Mouse (Mus musculus): Measurements from ENCODE around the gene 4930404N11Rik. TPM values are rescaled to one million over a fixed set of nuclear protein-coding genes. Genes with fewer than 3 reads are reported as not detected.

The 4930404N11Rik gene
- polyA plus RNA-seq, 1 experiment from 2014 or later: 0.43 TPM

DNA sequence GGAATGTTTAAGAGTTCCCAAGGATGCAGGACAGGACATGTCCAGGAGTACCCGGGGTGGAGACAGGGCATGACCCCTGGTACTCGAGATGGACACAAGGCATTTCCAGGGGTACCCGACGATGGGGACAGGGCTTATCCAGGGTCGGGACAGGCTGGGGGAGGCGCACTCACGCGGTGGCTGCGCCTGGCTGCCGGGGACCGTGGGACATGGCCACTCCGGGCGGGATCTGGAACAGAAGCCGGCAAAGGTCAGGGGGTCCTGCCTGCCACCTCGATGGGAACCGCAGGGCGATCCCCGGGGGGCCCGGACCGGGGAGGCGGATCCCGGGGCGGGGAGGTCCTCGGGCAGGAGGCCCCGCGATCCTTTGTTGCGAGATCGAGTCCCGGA lies 15.7 kb downstream of the 4930404N11Rik start:
- Histone ChIP-seq H3K9ac (replicated peaks; ENCODE audit: low read depth, low read length) (peak overlapping the region; percentile 76), H3K27me3 (ENCODE audit: control insufficient read depth, insufficient read depth, low read length) (0 out of 2 replicates have a peak, but pooled peaks cover 2% of the 10 kb centered on the region), H3K4me2 (replicated peaks; ENCODE audit: low read depth, low read length) (peak overlapping the region; percentile 55), H3K27ac (ENCODE audit: low read length) (peak overlapping the region; percentile 74), H3K4me1 (ENCODE audit: control insufficient read depth, insufficient read depth, low read length) (peaks cover 19% of the 10 kb centered on the region), H3K36me3 (ENCODE audit: control insufficient read depth, insufficient read depth, low read length) (no peaks in the 10 kb centered on the region; the same call in 1 of the 2 replicates), H3K9me3 (ENCODE audit: control insufficient read depth, low read depth, low read length) (no peaks in the 10 kb centered on the region), H3K4me3 (ENCODE audit: low read depth, low read length) (peak overlapping the region; percentile 88)
- no peak; the same call in 1 of the 2 replicates for ATAC-seq (ENCODE audit: insufficient number of reproducible peaks, insufficient read depth, low FRiP score, low read depth)
- under 1% methylated on average over 29 of the region's 29 CpGs for WGBS

DNA sequence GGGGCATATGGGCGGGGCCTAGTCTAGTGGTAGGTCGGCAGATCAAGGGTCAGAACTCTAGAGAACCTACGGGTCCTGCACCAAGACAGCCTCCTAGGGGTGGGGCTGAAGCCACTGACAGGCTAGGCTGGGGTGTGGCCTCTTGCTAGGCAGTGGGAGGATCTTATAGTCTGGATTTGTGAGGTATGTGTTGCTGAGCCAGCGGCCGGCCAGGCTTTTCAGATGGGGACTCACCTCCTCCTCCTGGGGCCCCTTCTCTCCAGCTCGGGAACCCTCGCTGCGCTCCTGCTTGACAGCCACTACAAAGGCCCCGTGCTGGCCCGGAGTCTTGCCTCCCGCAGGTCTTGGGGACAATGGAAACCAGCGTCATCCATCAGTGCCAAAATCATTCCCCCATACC lies 16.5 kb downstream of the 4930404N11Rik start:
- WGBS: 6% methylated on average over 12 of the region's 12 CpGs
- no peaks in the 10 kb centered on the region; the same call in 1 of the 2 replicates for H3K36me3 ChIP-seq (ENCODE audit: control insufficient read depth, insufficient read depth, low read length)
- H3K4me3 ChIP-seq (ENCODE audit: low read depth, low read length): peak overlapping the region; percentile 88
- ATAC-seq (ENCODE audit: insufficient number of reproducible peaks, insufficient read depth, low FRiP score, low read depth): peak; percentile 21; the same call in 1 of the 2 replicates
- H3K4me2 ChIP-seq (replicated peaks; ENCODE audit: low read depth, low read length): peak overlapping the region; percentile 55
- peak overlapping the region; percentile 76; the same call in 1 of the 2 replicates for H3K9ac ChIP-seq (replicated peaks; ENCODE audit: low read depth, low read length)
- H3K9me3 ChIP-seq (ENCODE audit: control insufficient read depth, low read depth, low read length): no peaks in the 10 kb centered on the region
- peak overlapping the region; percentile 74; the same call in 1 of the 2 replicates for H3K27ac ChIP-seq (ENCODE audit: low read length)
- H3K27me3 ChIP-seq (ENCODE audit: control insufficient read depth, insufficient read depth, low read length): 0 out of 2 replicates have a peak, but pooled peaks cover 5% of the 10 kb centered on the region
- peaks cover 19% of the 10 kb centered on the region for H3K4me1 ChIP-seq (ENCODE audit: control insufficient read depth, insufficient read depth, low read length)

DNA sequence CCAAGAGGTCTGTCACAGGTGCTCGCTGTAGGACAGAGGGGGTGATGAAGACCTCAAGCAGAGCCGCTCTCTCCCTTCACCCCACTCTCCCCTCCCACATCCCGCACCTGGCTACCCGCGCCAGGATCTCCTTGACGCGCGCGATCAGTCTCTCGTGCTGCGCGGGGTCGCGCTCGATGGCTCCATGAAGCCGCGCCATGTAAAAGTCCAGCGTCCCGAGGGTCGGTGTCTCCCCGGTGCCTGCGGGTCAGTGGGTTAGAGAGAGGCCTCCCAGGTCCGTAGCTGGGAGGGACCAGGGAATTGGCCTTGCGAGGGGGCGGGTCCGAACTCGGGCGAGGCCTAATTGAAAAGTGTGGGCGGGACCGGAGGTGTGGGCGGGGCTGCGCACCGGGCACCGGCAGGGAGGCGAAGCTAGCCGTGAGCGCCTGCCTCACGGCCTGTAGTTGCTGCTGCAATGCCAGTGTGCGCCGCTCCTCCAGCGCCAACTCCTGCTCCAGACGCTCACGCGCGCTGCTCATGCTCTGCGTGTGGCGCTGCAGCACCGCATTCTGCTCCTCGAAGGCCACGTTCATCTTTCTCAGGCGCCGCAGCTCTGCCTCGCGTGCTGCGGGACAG lies 19.1 kb downstream of the 4930404N11Rik start:
- Histone ChIP-seq H3K9ac (replicated peaks; ENCODE audit: low read depth, low read length) (peak overlapping the region; percentile 18; the same call in 1 of the 2 replicates), H3K4me1 (ENCODE audit: control insufficient read depth, insufficient read depth, low read length) (peaks cover 19% of the 10 kb centered on the region), H3K4me3 (ENCODE audit: low read depth, low read length) (peak overlapping the region; percentile 17), H3K4me2 (replicated peaks; ENCODE audit: low read depth, low read length) (peak overlapping the region; percentile 45), H3K27ac (ENCODE audit: low read length) (peak overlapping the region; percentile 4; the same call in 1 of the 2 replicates), H3K27me3 (ENCODE audit: control insufficient read depth, insufficient read depth, low read length) (peaks cover 21% of the 10 kb centered on the region), H3K36me3 (ENCODE audit: control insufficient read depth, insufficient read depth, low read length) (no peaks in the 10 kb centered on the region; the same call in 1 of the 2 replicates), H3K9me3 (ENCODE audit: control insufficient read depth, low read depth, low read length) (no peaks in the 10 kb centered on the region)
- peak; percentile 11; the same call in 1 of the 2 replicates for ATAC-seq (ENCODE audit: insufficient number of reproducible peaks, insufficient read depth, low FRiP score, low read depth)
- WGBS: 10% methylated on average over 55 of the region's 55 CpGs

DNA sequence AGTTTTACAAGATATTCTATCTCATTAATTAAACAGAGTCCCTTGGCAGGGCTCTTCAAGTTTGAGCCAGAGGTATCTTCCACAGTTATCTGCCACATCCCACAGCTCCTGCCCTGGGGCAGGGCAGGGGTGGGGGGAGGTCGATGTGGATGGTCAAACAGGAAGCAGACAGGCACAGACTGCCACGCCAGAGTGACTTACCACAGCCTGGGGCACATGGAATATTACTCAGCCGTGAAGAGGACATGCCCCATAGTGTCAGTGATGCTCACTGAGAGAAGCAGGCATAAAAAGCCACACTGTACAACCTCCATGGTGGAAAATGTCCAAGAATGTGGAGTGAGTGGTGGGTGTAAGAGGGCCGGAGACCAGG lies 20.5 kb downstream of the 4930404N11Rik start:
- no peaks in the 10 kb centered on the region for H3K9me3 ChIP-seq (ENCODE audit: control insufficient read depth, low read depth, low read length)
- no peaks in the 10 kb centered on the region; the same call in 1 of the 2 replicates for H3K36me3 ChIP-seq (ENCODE audit: control insufficient read depth, insufficient read depth, low read length)
- H3K4me2 ChIP-seq (replicated peaks; ENCODE audit: low read depth, low read length): no peak overlapping the region
- no peak overlapping the region for H3K4me3 ChIP-seq (ENCODE audit: low read depth, low read length)
- WGBS: 78% methylated on average over 4 of the region's 4 CpGs
- no peak overlapping the region for H3K9ac ChIP-seq (replicated peaks; ENCODE audit: low read depth, low read length)
- no peak for ATAC-seq (ENCODE audit: insufficient number of reproducible peaks, insufficient read depth, low FRiP score, low read depth)
- no peak overlapping the region for H3K27ac ChIP-seq (ENCODE audit: low read length)
- peaks cover 24% of the 10 kb centered on the region for H3K27me3 ChIP-seq (ENCODE audit: control insufficient read depth, insufficient read depth, low read length)
- H3K4me1 ChIP-seq (ENCODE audit: control insufficient read depth, insufficient read depth, low read length): peaks cover 23% of the 10 kb centered on the region

DNA sequence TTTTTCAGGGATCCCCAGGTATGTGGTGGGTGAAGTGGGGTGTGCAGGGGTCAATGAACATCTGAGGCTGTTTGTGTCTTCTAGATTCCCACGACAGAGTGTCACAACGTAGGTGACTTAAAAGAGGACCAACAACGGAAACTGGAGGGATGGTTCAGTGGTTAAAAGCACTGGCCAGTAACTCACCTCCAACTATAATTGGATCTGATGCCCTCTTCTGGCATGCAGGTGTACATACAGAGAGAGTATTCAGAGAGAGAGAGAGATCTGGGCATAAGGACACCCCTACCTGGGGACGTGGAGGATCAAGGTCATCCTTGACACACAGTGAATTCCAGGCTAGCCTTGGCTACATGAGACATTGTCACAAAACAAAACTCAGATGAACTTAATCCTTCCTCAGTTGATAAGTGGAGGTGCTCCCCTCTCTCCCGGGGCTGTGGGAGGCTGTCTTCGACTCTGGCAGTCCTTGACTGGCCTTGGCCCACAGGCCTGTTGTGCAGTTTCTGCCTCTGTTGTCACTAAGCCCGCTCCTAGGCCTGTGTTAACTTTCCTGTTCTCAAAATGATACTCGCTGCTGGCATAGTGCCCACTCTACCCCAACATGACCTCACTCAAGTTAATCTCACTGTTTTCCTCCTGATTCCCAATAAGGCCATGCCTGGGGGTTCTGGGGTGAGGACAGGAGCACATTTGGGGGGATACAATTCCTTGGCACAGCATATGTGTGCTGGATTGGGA lies 21.0 kb downstream of the 4930404N11Rik start:
- Histone ChIP-seq H3K9ac (replicated peaks; ENCODE audit: low read depth, low read length) (no peak overlapping the region), H3K36me3 (ENCODE audit: control insufficient read depth, insufficient read depth, low read length) (no peaks in the 10 kb centered on the region; the same call in 1 of the 2 replicates), H3K4me1 (ENCODE audit: control insufficient read depth, insufficient read depth, low read length) (peaks cover 21% of the 10 kb centered on the region), H3K4me3 (ENCODE audit: low read depth, low read length) (no peak overlapping the region), H3K27me3 (ENCODE audit: control insufficient read depth, insufficient read depth, low read length) (peaks cover 24% of the 10 kb centered on the region), H3K4me2 (replicated peaks; ENCODE audit: low read depth, low read length) (no peak overlapping the region), H3K27ac (ENCODE audit: low read length) (no peak overlapping the region), H3K9me3 (ENCODE audit: control insufficient read depth, low read depth, low read length) (no peaks in the 10 kb centered on the region)
- ATAC-seq (ENCODE audit: insufficient number of reproducible peaks, insufficient read depth, low FRiP score, low read depth): no peak
- WGBS: 45% methylated on average over 8 of the region's 8 CpGs

DNA sequence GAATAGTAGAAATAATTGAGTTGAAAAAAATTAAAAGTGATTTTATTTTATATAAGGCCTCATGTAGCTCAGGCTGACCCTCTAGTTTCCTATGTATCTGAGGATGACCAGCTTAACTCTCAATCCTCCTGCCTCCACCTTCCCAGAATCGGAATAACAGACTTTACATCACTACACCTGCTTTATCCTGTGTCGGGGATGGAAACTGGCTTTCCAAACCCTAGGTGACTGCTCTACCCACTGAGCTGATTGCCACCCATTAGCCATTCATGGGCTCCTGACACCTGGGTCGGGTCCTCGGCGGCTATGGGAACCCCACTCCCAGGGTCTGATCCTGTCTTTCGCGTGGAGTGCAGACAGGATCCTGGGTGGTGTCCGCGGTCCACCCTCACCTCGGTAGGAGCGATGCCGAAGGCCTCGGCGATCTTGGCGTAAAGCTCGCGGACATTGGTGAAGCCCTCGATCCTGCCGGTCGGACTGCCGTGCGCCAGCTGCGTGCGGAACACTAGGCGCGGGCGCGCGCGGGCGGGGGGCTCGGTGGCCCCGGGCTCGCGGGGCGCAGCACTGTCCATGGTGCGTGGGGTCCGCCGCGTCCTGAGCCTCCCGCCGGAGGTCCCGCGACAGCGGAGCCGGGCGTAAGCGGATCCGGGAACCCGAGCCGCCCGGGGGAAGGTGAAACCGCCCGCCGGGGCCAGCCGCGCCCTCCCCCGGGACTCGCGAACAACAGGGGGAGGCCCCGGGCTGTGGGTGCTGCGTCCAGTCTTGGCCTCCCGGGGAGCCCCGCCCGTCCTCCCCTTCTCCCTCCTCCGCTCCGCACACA lies 22.7 kb downstream of the 4930404N11Rik start, which contains the start of gene Gipc3:
Gipc3 (minus strand) TSS at position 581 of the 820 bp plus-strand sequence.
- Histone ChIP-seq H3K9ac (replicated peaks; ENCODE audit: low read depth, low read length) (peak within 1 kb of the TSS; percentile 25; the same call in 1 of the 2 replicates), H3K27me3 (ENCODE audit: control insufficient read depth, insufficient read depth, low read length) (peaks cover 26% of the 10 kb centered on the region), H3K36me3 (ENCODE audit: control insufficient read depth, insufficient read depth, low read length) (no peaks in the 10 kb centered on the region; the same call in 1 of the 2 replicates), H3K9me3 (ENCODE audit: control insufficient read depth, low read depth, low read length) (no peaks in the 10 kb centered on the region), H3K4me1 (ENCODE audit: control insufficient read depth, insufficient read depth, low read length) (peaks cover 11% of the 10 kb centered on the region), H3K4me2 (replicated peaks; ENCODE audit: low read depth, low read length) (peak within 1 kb of the TSS; percentile 85), H3K27ac (ENCODE audit: low read length) (no peak within 1 kb of the TSS), H3K4me3 (ENCODE audit: low read depth, low read length) (peak within 1 kb of the TSS; percentile 40)
- no peak for ATAC-seq (ENCODE audit: insufficient number of reproducible peaks, insufficient read depth, low FRiP score, low read depth)
- 4% methylated on average over 60 of the region's 67 CpGs for WGBS

DNA sequence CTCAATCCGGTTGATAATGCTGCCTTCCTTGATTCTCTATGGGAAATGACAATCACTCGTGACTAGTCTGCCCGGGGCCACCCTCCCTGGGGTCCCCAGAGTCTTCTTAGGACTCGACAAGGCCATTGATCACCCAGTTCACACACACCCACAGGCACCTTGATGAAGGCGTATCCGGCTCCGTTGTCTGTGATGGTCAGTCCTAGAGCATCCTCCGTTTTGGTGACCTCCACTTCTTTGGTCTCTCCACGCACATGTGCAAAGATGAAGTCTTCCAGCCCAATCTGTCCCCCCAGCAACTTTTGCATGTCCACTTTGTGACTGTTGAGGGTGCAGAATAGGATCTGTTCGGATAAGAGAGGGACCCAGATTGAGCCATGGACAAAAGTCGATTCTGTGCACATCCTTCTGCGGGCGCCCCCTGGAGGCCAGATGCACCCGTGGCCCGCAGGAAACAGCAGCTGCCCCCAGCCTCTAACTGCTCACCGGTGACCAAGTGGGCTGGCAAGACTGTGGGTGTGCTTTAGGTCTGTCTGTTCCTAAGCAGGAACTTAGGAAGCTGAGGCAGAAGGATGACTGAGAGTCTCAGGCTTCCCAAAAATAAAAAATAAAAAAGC lies 24.2 kb downstream of the 4930404N11Rik start:
- 0 out of 2 replicates have a peak, but pooled peaks cover 7% of the 10 kb centered on the region for H3K4me1 ChIP-seq (ENCODE audit: control insufficient read depth, insufficient read depth, low read length)
- H3K27ac ChIP-seq (ENCODE audit: low read length): no peak overlapping the region
- no peaks in the 10 kb centered on the region; the same call in 1 of the 2 replicates for H3K36me3 ChIP-seq (ENCODE audit: control insufficient read depth, insufficient read depth, low read length)
- H3K9me3 ChIP-seq (ENCODE audit: control insufficient read depth, low read depth, low read length): no peaks in the 10 kb centered on the region
- 34% methylated on average over 16 of the region's 16 CpGs for WGBS
- H3K4me2 ChIP-seq (replicated peaks; ENCODE audit: low read depth, low read length): no peak overlapping the region
- no peak overlapping the region for H3K9ac ChIP-seq (replicated peaks; ENCODE audit: low read depth, low read length)
- H3K4me3 ChIP-seq (ENCODE audit: low read depth, low read length): no peak overlapping the region
- peaks cover 26% of the 10 kb centered on the region for H3K27me3 ChIP-seq (ENCODE audit: control insufficient read depth, insufficient read depth, low read length)
- ATAC-seq (ENCODE audit: insufficient number of reproducible peaks, insufficient read depth, low FRiP score, low read depth): no peak; the same call in 1 of the 2 replicates
